Mouse (Mus musculus) urinary bladder, postnatal 36 days (tissue): ENCODE data around the gene Cldn9.

Experiments used
- DNase-seq, 2 experiments: peaks; one replicate each; pipeline ENCODE4 v3.0.0; 2022; ENCODE audit warnings: low spot score in 2 of 2, mixed read lengths in 1 of 2

Cldn9 gene

GRCm38 (mm10) chr17:23681086-23681485 is 2.7 kb downstream of the Cldn9 start:
- peak in 1 of 2 experiments; percentile 11 for DNase-seq

- DNase-seq, result no peak
Measured at GRCm38 (mm10) chr17:23680336-23680735, 3.5 kb downstream of the Cldn9 start.

GRCm38 (mm10) chr17:23679127-23679835 is 4.5 kb downstream of the Cldn9 start, which contains the start of gene Cldn6:
Cldn6 (plus strand) TSS chr17:23679249.
- no peak for DNase-seq

GRCm38 (mm10) chr17:23677236-23677679 is 6.6 kb downstream of the Cldn9 start, which contains the start of gene Tnfrsf12a:
Tnfrsf12a (minus strand) TSS chr17:23677468.
- DNase-seq, result peak; percentile 81 to 87

- DNase-seq, result peak in 1 of 2 experiments; percentile 37
Measured at GRCm38 (mm10) chr17:23676473-23677031, 7.3 kb downstream of the Cldn9 start.

- peak; percentile 75 for DNase-seq
Measured at GRCm38 (mm10) chr17:23675564-23676281, 8.1 kb downstream of the Cldn9 start.

- DNase-seq, result peak; percentile 69 to 78
Measured at GRCm38 (mm10) chr17:23675127-23675526, 8.7 kb downstream of the Cldn9 start.

GRCm38 (mm10) chr17:23674271-23674952 is 9.4 kb downstream of the Cldn9 start:
- peak in 1 of 2 experiments; percentile 7 for DNase-seq

- peak; percentile 86 to 90 for DNase-seq
Measured at GRCm38 (mm10) chr17:23673424-23674073, 10.3 kb downstream of the Cldn9 start, which contains the start of the genes Hcfc1r1 and Thoc6. Hcfc1r1 (plus strand) TSS chr17:23673596. Thoc6 (minus strand) TSS chr17:23673882.

- DNase-seq, result no peak
Measured at GRCm38 (mm10) chr17:23672761-23673160, 11.1 kb downstream of the Cldn9 start.

GRCm38 (mm10) chr17:23671519-23671918 is 12.3 kb downstream of the Cldn9 start:
- DNase-seq, result no peak

GRCm38 (mm10) chr17:23670516-23671074 is 13.2 kb downstream of the Cldn9 start:
- DNase-seq, result no peak

GRCm38 (mm10) chr17:23665511-23665910 is 18.3 kb downstream of the Cldn9 start:
- no peak for DNase-seq

- no peak for DNase-seq
Measured at GRCm38 (mm10) chr17:23664556-23665021, 19.2 kb downstream of the Cldn9 start.

- no peak for DNase-seq
Measured at GRCm38 (mm10) chr17:23661526-23661925, 22.3 kb downstream of the Cldn9 start.

- DNase-seq, result peak in 1 of 2 experiments; percentile 23
Measured at GRCm38 (mm10) chr17:23660876-23661200, 23.0 kb downstream of the Cldn9 start.

GRCm38 (mm10) chr17:23660117-23660875 is 23.5 kb downstream of the Cldn9 start, which contains the start of gene Bicdl2:
Bicdl2 (plus strand) TSS chr17:23660506.
- DNase-seq, result peak; percentile 72 to 78

GRCm38 (mm10) chr17:23658450-23658849 is 25.4 kb downstream of the Cldn9 start:
- DNase-seq, result no peak

GRCm38 (mm10) chr17:23654410-23654809 is 29.4 kb downstream of the Cldn9 start:
- no peak for DNase-seq

GRCm38 (mm10) chr17:23654001-23654400 is 29.8 kb downstream of the Cldn9 start:
- DNase-seq, result no peak
